Mouse (Mus musculus) intestine, postnatal 0 days (tissue): ENCODE results near the gene Lrrtm3. TPM values are rescaled to one million over a fixed set of nuclear protein-coding genes. Genes with fewer than 3 reads are reported as not detected.
A peak's percentile ranks its signal among the peaks of the same experiment; 100 is the strongest.

Experiments
- ATAC-seq: fragments of 200-750 bp; cut with Nextera tagmentation; 2 replicates; pipeline ENCODE4 v1.8.0; 2017; ENCODE audit warnings: mild to moderate bottlenecking, moderate TSS enrichment, moderate library complexity
- H3K27ac ChIP-seq: fragments of 300-500 bp; sonication (generic); 2 replicates; pipeline ENCODE4 v1.5.1; 2014; ENCODE audit warnings: mild to moderate bottlenecking, low read depth, low read length, moderate library complexity
- H3K27me3 ChIP-seq: fragments of 300-500 bp; sonication (generic); replicated peaks from 2 replicates; pipeline ENCODE4 v1.6.1; 2014; ENCODE audit warnings: low read length, mixed read lengths; ENCODE audit not compliant: control insufficient read depth, insufficient read depth
- H3K36me3 ChIP-seq: fragments of 300-500 bp; sonication (generic); 2 replicates; pipeline ENCODE4 v1.6.1; 2014; ENCODE audit warnings: mild to moderate bottlenecking, moderate library complexity; ENCODE audit not compliant: control insufficient read depth, insufficient read depth
- H3K4me1 ChIP-seq: fragments of 300-500 bp; sonication (generic); replicated peaks from 2 replicates; pipeline ENCODE4 v1.6.1; 2014; ENCODE audit warnings: antibody characterized with exemption, low read length, mixed read lengths; ENCODE audit not compliant: control insufficient read depth, insufficient read depth
- H3K4me2 ChIP-seq: fragments of 300-500 bp; sonication (generic); replicated peaks from 2 replicates; pipeline ENCODE4 v1.6.1; 2014; ENCODE audit warnings: low read depth, mild to moderate bottlenecking, moderate library complexity
- H3K4me3 ChIP-seq: fragments of 300-500 bp; sonication (generic); 2 replicates; pipeline ENCODE4 v1.5.1; 2014; ENCODE audit warnings: low read depth, low read length
- H3K9ac ChIP-seq: fragments of 300-500 bp; sonication (generic); 2 replicates; pipeline ENCODE4 v1.6.1; 2014; ENCODE audit warnings: mild to moderate bottlenecking, low read depth, low read length
- H3K9me3 ChIP-seq: fragments of 300-500 bp; sonication (generic); 2 replicates; pipeline ENCODE4 v1.6.1; 2016; ENCODE audit warnings: mixed run types; ENCODE audit not compliant: control insufficient read depth
- CTCF ChIP-seq: sonication (generic); IDR thresholded peaks from 2 replicates; pipeline ENCODE4 v1.5.1; 2016; ENCODE audit warnings: low read depth, mild to moderate bottlenecking, control low read depth, antibody characterized with exemption, moderate library complexity
- WGBS: fragments of 180-500 bp; shearing (Covaris S2); extraction: QIAGEN DNeasy Blood & Tissue Kit; methylation state at CpG from one replicate; pipeline ENCODE4 v1.1.7; 2014; 5-methylcytosine and 5-hydroxymethylcytosine counted together
- polyA plus RNA-seq: library from polyadenylated mRNA; unstranded; fragments of >200 nt; fragmentation: Nextera tagmentation; extraction: Ambion mirVana; gene quantifications from 2 replicates; pipeline ENCODE4 v1.2.1, GENCODE M21; 2015

Gene Lrrtm3
- 1.4 and 1.6 TPM in 2 replicates for polyA plus RNA-seq

DNA sequence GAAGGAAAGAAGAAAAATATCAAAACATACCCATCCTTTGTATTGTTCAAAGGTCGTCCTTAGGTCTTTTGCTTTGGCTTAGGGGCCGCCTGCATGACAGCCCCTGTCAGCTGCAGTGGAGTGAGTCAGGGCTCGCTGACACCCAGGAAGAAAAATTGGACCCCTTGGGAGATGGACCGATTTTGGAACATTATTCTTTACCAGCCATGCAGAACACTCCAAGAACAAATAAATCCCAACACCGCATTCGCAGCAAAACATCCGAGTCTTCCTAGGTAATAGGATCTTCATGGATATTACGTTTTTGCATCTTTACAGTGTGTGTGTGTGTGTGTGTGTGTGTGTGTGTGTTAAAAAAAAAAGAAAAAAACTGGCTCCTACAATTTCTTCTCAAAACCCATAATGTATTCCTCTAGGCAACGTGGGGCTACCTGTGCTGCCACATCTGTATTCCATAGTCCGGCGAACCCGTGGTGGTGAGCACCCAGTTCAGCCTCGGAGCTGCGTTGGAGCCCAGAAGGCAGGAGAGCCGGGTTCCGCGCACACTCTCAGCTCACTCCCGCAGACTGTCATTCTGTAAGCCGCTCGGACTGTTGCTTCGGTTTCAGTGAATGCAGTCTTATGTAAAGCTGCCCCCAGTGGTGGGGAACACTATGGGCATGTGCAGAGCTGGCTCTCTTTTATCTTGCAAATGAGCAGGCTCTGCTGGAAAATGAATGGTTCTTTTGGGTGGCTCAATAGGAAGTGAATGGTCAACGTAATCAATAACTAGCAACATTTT, at the start of gene Lrrtm3:
Lrrtm3 (minus strand) TSS at position 598 of the 781 bp plus-strand sequence.
- Histone ChIP-seq H3K4me3 (peak within 1 kb of the TSS; percentile 19), H3K9me3 (no peaks in the 10 kb centered on the region), H3K36me3 (no peaks in the 10 kb centered on the region), H3K27me3 (peaks cover 6% of the 10 kb centered on the region; the same call in 1 of the 2 replicates), H3K9ac (no peak within 1 kb of the TSS), H3K27ac (no peak within 1 kb of the TSS), H3K4me1 (no peaks in the 10 kb centered on the region), H3K4me2 (peak within 1 kb of the TSS; percentile 58)
- ATAC-seq: no peak
- peak; percentile 74 for TF ChIP-seq CTCF
- 4% methylated on average over 22 of the region's 22 CpGs for whole genome bisulfite sequencing

DNA sequence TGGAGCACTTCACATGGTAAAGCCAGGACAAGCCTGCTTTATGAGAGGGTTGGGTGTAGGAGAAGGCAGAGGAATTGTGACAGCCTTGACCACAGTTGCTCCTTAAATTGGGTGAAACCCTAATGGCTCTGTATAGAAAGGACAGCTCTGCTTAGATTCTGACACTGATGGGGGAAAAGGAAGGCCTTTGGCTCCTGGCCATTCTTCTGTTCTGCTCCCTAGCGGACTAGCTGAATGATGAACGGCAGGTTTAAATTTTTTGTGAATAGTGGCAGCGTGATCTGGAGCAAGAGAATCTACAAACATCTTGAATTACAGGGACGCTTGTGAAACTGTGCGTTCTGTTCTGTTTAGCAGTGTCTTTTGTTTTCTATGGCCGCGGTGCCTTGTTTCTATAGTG, 45.4 kb upstream of the Lrrtm3 start:
- Histone ChIP-seq H3K36me3 (no peaks in the 10 kb centered on the region), H3K9me3 (no peaks in the 10 kb centered on the region), H3K27me3 (no peaks in the 10 kb centered on the region), H3K4me3 (no peak overlapping the region), H3K4me2 (no peak overlapping the region), H3K4me1 (no peaks in the 10 kb centered on the region), H3K27ac (no peak overlapping the region), H3K9ac (no peak overlapping the region)
- TF ChIP-seq CTCF: no peak
- WGBS: 54% methylated on average over 7 of the region's 7 CpGs
- no peak for ATAC-seq

DNA sequence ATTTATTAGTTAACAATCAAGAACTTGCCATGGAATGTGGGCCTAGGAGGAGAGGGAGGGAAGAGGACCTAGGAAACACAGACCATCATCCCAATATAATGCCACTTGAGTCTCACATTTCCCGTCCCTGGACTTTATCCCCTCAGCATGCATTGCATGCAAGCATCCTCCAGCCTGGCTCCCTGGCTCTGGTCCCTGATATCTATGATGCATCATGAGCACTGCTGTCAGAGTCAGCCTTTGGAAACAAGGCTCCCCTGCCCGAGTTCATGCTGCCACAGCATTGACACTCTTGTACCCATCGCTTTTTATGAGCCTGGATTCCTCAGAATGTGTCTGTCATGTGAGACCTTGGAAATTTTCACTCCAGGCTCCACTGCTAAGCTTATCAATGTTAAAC, 43.4 kb upstream of the Lrrtm3 start:
- Histone ChIP-seq H3K4me3 (no peak overlapping the region), H3K27ac (no peak overlapping the region), H3K27me3 (no peaks in the 10 kb centered on the region), H3K9me3 (no peaks in the 10 kb centered on the region), H3K4me1 (no peaks in the 10 kb centered on the region), H3K4me2 (no peak overlapping the region), H3K36me3 (no peaks in the 10 kb centered on the region), H3K9ac (no peak overlapping the region)
- WGBS: 54% methylated on average over 3 of the region's 3 CpGs
- no peak for ATAC-seq
- TF ChIP-seq CTCF: no peak

DNA sequence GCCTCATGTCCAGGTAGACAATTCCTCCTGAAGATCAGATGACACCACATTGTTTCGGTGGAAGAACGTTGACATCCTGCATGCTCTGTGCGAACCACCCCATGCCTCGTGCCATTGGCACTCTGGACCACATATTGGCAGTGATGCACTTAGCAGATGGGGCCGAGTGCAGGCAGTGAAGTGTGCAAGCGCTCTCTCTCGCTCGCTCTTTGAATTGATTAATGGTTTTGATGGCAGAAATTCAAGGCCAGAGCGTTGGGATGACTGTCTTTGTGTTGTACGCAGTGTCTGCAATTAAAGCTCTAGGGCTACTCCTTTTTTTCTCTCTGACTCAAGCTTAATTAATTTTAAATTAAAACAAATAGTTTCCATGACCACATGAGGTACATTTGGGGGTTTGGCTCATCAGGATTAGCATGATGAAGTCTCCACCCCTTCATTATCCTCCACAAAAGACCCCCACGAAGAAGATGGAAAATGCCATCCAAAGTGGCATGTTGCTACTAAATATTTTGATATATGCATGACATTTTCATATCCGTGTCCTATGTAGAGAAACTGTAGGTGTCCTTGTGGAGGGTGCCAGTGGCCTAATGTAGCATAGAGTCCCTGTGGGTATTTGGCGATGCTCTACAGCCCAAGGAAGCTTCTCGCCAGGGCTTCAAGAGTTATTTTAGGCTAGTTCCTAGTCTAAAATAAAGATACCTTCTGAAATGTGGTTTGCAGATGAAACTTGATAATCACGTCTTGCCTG, 40.5 kb upstream of the Lrrtm3 start:
- ATAC-seq: no peak
- no peak overlapping the region for H3K4me3 ChIP-seq

DNA sequence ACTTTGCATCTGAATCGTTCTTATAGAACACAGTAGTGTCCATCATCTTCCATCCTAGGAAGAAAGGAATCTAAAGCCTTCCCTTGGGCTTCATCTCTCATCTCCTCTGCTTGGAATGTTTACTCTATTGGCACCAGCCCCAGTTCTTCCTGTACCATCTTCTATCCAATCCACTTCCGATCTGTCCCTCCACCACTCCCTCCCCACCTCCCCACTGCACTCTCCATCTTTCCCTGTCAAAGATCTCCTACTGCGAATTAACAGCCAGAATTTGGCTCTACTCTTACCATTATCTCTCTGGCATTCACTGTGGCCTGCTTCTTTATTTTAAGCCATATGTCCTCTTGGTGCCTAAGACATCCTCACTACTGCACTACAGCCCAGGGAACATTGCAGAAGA, 28.8 kb upstream of the Lrrtm3 start:
- H3K27me3 ChIP-seq: no peaks in the 10 kb centered on the region
- no peak overlapping the region for H3K9ac ChIP-seq
- H3K9me3 ChIP-seq: no peaks in the 10 kb centered on the region
- H3K27ac ChIP-seq: no peak overlapping the region
- TF ChIP-seq CTCF: no peak
- no peaks in the 10 kb centered on the region for H3K4me1 ChIP-seq
- H3K4me2 ChIP-seq: no peak overlapping the region
- no peak overlapping the region for H3K4me3 ChIP-seq
- 68% methylated on average over 3 of the region's 3 CpGs for WGBS
- H3K36me3 ChIP-seq: no peaks in the 10 kb centered on the region
- no peak for ATAC-seq

More for the DNA sequence above, 40.5 kb upstream of the Lrrtm3 start:
- Histone ChIP-seq H3K9ac (no peak overlapping the region), H3K27me3 (no peaks in the 10 kb centered on the region), H3K36me3 (no peaks in the 10 kb centered on the region), H3K4me2 (no peak overlapping the region), H3K4me1 (no peaks in the 10 kb centered on the region), H3K9me3 (no peaks in the 10 kb centered on the region), H3K27ac (no peak overlapping the region)
- 85% methylated on average over 15 of the region's 15 CpGs for WGBS
- no peak for TF ChIP-seq CTCF

DNA sequence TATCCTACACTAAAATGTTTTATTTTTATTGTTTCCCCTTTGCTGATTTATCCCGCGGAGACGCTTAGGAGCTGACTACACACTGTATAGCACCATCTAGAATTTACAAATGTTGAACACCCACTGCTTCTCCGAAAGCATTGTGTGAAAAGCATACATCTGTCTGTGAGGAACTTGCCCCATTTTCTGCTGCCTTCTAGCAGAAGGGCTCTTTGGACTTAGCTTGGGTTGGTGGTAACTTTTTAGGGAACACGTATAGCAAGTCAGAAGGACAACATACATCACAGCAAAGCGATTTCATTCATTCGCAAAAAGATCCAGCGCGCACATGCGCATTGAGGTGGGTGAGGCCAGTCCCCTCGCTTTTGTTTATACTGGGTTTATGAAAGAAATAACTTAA, 25.2 kb upstream of the Lrrtm3 start:
- 91% methylated on average over 11 of the region's 11 CpGs for WGBS
- Histone ChIP-seq H3K36me3 (no peaks in the 10 kb centered on the region), H3K4me2 (no peak overlapping the region), H3K4me3 (no peak overlapping the region), H3K4me1 (no peaks in the 10 kb centered on the region), H3K9me3 (no peaks in the 10 kb centered on the region), H3K27me3 (no peaks in the 10 kb centered on the region), H3K9ac (no peak overlapping the region), H3K27ac (no peak overlapping the region)
- no peak for TF ChIP-seq CTCF
- ATAC-seq: no peak
